Mouse (Mus musculus) embryonic fibroblast, embryonic 13.5 days (primary cell): ENCODE results near the gene Tspan2.

Source experiments
- CTCF ChIP-seq: IDR thresholded peaks from 2 replicates; pipeline ENCODE4 v1.5.1; 2011; ENCODE audit warnings: mild to moderate bottlenecking, control low read depth, low read length, moderate library complexity, borderline replicate concordance; ENCODE audit not compliant: insufficient read depth
- POLR2A ChIP-seq: IDR thresholded peaks from 2 replicates; pipeline ENCODE4 v1.6.1; 2011; ENCODE audit warnings: low read depth, mild to moderate bottlenecking, control low read depth, low read length, moderate library complexity

DNA sequence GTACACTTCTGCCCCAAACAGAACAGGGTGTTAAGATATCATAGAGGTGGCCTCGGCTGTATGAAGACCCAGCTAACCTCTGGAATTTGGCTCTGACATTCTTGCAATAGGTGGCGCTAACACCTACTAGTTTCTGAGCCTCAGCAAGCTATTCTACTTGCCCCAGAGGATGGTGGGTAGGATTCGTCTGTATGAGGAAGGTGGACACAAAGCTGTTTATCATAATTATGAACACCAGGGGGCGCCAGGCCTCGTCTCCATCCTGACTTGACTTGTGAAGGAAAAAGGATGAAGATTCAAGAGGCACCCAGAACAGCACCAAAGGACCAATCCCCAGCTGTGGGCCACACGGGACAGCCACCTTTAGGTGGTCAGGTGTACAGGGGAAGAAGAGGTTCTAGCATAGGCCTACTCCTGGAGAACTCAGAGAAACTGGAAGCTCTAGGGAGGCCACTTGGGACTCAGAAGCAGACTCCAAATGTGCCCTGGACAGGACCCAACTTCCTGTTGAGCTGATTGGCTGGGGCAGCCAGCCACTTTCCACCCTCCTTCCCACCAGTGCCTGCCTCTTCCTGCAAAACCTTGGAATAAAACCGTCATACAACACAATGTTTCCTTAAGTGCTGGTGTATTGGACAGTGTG is 32.3 kb upstream of the Tspan2 start:
- TF ChIP-seq POLR2A (no peak), CTCF (no peak)
